Mouse (Mus musculus): ENCODE measurements around the gene Mlh1.
A peak's percentile ranks its signal among the peaks of the same experiment; 100 is the strongest.

Mlh1 gene

GRCm38 (mm10) chr9:111223406-111223805, 48.2 kb downstream of the Mlh1 start:
- DNase-seq (ENCODE audit: inconsistent age in 2 of 2, low spot score in 1 of 2) = no peak

DNA sequence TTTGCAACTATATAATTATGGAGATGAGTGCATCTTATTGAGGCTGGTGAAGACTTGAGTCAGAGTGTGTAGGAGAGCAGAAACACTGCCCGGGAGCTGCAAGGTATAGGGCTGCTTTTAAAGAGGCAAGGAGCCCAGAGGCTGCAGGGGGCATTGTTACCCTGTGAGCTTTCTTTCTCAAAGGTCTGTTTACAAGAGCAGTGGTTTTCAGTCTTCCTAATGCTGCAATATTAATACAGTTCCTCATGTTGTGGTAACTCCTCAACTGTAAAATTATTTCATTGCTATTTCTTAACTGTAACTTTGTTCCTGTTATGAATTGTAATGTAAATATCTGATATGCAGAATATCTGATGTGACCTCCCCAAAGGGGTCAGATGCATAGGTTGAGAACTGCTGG, 50.0 kb downstream of the Mlh1 start:
- DNase-seq (ENCODE audit: inconsistent age in 2 of 2, low spot score in 1 of 2) = no peak

DNA sequence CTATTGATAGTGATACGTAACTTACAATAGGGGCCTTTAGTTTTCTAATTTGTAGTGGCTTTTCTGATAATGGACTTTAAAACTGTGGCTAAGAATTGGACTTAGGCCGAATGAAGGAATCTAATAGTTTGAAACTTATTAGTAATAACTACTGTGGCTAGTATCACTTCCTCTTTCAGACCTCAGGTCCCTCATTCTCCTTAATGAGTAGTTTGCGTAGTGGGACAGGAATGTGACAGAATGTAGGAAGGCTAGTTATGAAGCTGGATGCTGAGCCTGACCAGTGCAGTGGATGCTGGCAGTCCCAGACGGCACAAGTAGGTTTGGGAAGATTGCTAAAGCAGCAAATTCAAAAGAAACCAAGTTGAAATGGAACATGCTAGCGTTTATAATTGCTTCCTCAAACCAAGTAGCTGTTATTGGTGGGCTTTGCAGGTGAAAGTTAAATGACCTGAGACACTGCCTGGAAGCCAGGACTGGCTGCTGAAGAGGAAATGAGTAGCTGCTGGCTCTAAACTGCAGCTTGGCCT, 51.0 kb downstream of the Mlh1 start:
- no peak for DNase-seq (ENCODE audit: inconsistent age in 2 of 2, low spot score in 1 of 2)

GRCm38 (mm10) chr9:111216424-111216823, 55.2 kb downstream of the Mlh1 start:
- no peak for DNase-seq (ENCODE audit: inconsistent age in 2 of 2, low spot score in 1 of 2)

DNA sequence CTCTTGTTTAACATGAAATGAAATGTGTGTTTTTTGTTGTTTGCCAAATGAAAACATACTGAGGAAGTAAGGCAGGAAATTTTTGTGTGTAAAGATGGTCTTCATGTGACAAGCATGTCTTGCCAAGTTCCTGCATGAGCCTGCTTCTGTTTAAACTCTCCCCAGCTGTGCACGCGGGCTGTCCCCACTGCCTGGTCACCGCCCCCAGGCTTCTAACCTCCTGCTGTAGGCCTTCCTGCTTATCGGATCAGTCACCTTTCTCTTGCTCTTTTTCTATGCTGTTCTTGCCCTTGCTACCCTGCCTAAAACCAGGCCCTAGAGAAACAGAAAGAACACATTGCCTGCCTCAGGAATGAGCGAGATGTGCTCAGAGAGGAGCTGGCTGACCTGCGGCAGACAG, 58.1 kb downstream of the Mlh1 start:
- peak in 1 of 2 experiments; percentile 16 for DNase-seq (ENCODE audit: inconsistent age in 2 of 2, low spot score in 1 of 2)

- no peak for DNase-seq (ENCODE audit: inconsistent age in 2 of 2, low spot score in 1 of 2)
These were observed 60.2 kb downstream of the Mlh1 start for GRCm38 (mm10) chr9:111211122-111212041.

DNA sequence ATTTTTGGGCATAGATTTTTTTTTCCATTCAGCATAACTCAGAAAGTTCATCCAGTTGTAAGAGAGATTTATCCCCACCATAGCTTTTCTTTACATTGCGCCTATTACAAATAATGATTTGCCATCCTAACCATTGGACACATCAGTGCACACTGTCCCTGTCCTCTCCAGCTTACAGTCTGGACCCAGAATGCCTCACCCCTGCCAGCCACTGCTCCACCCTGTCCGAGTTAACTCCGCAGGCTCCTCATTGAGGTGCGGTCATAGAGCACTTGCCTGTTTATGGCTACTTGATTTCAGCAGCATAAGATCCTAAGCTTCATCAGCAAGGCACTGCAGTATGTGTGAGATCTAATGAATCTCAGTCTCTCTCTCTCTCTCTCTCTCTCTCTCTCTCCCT, 61.2 kb downstream of the Mlh1 start:
- DNase-seq (ENCODE audit: inconsistent age in 2 of 2, low spot score in 1 of 2) = no peak

- no peak for DNase-seq (ENCODE audit: inconsistent age in 2 of 2, low spot score in 1 of 2)
These were observed 62.4 kb downstream of the Mlh1 start for GRCm38 (mm10) chr9:111209158-111209699.

- DNase-seq (ENCODE audit: inconsistent age in 2 of 2, low spot score in 1 of 2) = no peak
These were observed 63.4 kb downstream of the Mlh1 start for GRCm38 (mm10) chr9:111208185-111208584.

DNA sequence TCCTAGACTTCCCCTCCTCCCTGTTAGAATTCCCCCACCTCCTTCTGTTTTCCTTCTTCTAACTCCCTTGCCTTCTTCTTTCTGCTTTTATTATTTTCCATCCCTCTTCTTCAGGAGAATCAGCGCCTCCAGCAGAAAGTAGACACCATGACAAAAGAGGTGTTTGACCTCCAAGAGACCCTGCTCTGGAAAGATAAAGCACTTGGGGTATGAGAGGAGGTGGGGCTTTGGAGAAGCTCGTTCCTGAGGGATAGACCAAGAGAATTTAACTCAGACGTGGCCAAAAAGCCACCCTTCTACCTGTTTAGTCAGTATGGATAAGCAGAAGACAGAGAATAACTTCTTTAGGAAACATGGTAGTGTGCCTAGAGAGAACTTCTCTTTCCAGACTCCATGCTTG, 63.9 kb downstream of the Mlh1 start:
- DNase-seq (ENCODE audit: inconsistent age in 2 of 2, low spot score in 1 of 2) = no peak

DNA sequence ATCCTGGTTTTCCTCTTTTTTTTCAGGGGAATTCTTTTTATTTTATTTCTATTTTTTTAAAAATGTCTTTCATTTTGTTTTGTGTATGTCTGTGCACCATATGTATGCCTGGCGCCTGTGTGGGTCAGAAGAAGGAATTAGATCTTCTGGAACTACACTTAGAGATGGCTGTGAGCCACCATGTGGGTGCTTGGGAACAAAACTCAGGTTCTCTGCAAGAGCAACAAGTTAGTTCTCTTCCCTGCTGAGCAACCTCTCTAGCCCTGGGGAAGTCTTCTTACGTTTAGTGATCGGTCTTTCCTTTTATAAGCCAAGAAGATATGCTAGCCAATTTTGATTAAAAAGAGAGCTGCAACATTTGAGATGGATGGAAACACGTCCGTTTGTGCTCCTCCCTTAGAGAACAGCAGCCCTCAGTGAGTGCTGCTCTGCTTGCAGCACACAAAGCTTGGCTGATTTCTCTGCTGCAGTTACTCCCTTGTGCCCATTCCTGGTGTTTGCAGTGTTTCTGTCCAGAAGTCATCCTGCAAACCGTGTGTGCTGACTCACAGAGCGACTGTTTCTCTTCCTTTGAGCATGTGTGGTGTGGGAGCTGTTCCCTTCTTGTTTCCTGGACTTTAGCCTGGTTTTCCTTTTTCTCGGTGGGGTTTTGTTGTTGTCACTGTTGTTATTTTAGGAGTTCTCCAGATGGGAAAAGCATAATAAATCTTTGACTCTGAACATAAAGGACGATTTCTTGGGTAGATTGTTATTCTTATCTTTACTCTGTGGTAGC, 66.8 kb downstream of the Mlh1 start:
- DNase-seq (ENCODE audit: inconsistent age in 2 of 2, low spot score in 1 of 2) = no peak

- DNase-seq (ENCODE audit: inconsistent age in 2 of 2, low spot score in 1 of 2) = no peak
These were observed 71.4 kb downstream of the Mlh1 start for GRCm38 (mm10) chr9:111200208-111200607.

DNA sequence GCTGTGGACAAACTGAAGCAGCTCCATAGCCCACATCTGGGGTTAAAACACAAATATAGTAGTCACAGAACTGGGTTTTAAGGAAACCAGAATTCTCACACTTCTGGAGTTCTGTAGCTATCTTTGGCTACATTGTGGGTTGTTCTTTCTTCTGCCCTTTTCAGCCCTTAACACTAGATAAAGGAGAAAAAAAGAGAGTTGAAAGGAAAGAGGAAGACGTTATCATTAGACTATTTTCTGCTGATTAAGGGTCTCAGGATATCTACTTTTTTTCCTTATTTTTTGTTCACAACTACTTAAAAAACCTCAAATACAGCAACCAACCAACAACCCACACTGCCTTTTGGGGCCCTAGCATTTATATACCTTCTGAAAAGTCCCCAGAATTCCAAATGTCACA, 73.3 kb downstream of the Mlh1 start:
- no peak for DNase-seq (ENCODE audit: inconsistent age in 2 of 2, low spot score in 1 of 2)

GRCm38 (mm10) chr9:111197712-111198111, 73.9 kb downstream of the Mlh1 start:
- no peak for DNase-seq (ENCODE audit: inconsistent age in 2 of 2, low spot score in 1 of 2)

DNA sequence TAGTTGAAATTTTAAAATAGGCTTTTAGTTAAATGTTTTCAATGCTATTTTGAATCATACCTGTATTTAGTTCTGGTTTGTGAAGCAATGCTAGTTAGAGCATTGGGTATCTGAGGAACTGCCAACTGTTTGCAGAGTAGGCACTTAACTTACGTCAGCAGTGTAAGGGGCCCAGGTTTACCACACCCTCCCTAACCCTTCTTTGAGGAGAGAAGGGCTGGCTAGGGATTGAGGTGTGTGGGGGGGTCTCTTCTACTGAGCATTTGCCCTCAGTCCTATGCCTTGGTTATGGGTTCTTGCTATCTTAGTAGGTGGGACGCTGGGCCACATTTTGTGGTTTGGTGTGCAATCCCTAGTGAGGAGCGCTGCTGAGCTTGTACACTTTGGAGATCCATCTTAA, 74.5 kb downstream of the Mlh1 start:
- no peak for DNase-seq (ENCODE audit: inconsistent age in 2 of 2, low spot score in 1 of 2)

GRCm38 (mm10) chr9:111193211-111193610, 78.4 kb downstream of the Mlh1 start:
- no peak for DNase-seq (ENCODE audit: inconsistent age in 2 of 2, low spot score in 1 of 2)

- peak; percentile 41 to 73 for DNase-seq (ENCODE audit: inconsistent age in 2 of 2, low spot score in 1 of 2)
These were observed 82.9 kb downstream of the Mlh1 start for GRCm38 (mm10) chr9:111188731-111189130.

- DNase-seq (ENCODE audit: inconsistent age in 2 of 2, low spot score in 1 of 2) = no peak
These were observed 84.7 kb downstream of the Mlh1 start for GRCm38 (mm10) chr9:111186861-111187260.

GRCm38 (mm10) chr9:111184929-111185328, 86.7 kb downstream of the Mlh1 start:
- no peak for DNase-seq (ENCODE audit: inconsistent age in 2 of 2, low spot score in 1 of 2)

- no peak for DNase-seq (ENCODE audit: inconsistent age in 2 of 2, low spot score in 1 of 2)
These were observed 89.4 kb downstream of the Mlh1 start for GRCm38 (mm10) chr9:111182176-111182575.

- DNase-seq (ENCODE audit: inconsistent age in 2 of 2, low spot score in 1 of 2) = no peak
These were observed 92.6 kb downstream of the Mlh1 start for GRCm38 (mm10) chr9:111178971-111179370.
